Mouse (Mus musculus) myocyte (in vitro differentiated cells): ENCODE measurements at regions not wholly inside any gene's neighbourhood (a gene's known extent, or its start where the extent isn't known, plus 50 kb on each side); places are given as distances from the start of the nearest gene placed in this dataset.
"Not testable (repeated sequence)": the region's sequence is repeated elsewhere in the genome, so short reads cannot be mapped to it uniquely, and the experiment has no call there.

Experiments
- H3K27me3 ChIP-seq: one replicate; pipeline ENCODE4 v1.6.1; 2011; ENCODE audit not compliant: control insufficient read depth, insufficient read depth, insufficient read length
- H3K36me3 ChIP-seq: one replicate; pipeline ENCODE4 v1.6.1; 2011; ENCODE audit not compliant: control insufficient read depth, insufficient read depth
- H3K4me2 ChIP-seq: one replicate; pipeline ENCODE4 v1.6.1; 2011; ENCODE audit warnings: low read depth, control low read depth
- H3K4me3 ChIP-seq: one replicate; pipeline ENCODE4 v1.5.1; 2011; ENCODE audit warnings: mild to moderate bottlenecking, control low read depth, moderate library complexity
- H3K79me2 ChIP-seq: one replicate; pipeline ENCODE4 v1.6.1; 2011; ENCODE audit not compliant: control insufficient read depth, insufficient read depth
- H3ac ChIP-seq: one replicate; pipeline ENCODE4 v1.6.1; 2011; ENCODE audit not compliant: control insufficient read depth, insufficient read length
- CEBPB ChIP-seq: IDR thresholded peaks from 2 replicates; pipeline ENCODE4 v1.6.1; 2011; ENCODE audit warnings: mild to moderate bottlenecking, moderate library complexity; ENCODE audit not compliant: poor library complexity, insufficient read depth, severe bottlenecking
- E2F4 ChIP-seq: IDR thresholded peaks from one replicate; pipeline ENCODE4 v1.6.1; 2011; ENCODE audit warnings: mild to moderate bottlenecking, control low read depth, moderate library complexity; ENCODE audit not compliant: insufficient read depth
- MAX ChIP-seq: IDR thresholded peaks from one replicate; pipeline ENCODE4 v1.6.1; 2011; ENCODE audit warnings: low read depth, mild to moderate bottlenecking, control low read depth
- MYOD1 ChIP-seq, 3 experiments: IDR thresholded peaks; one replicate each; pipeline ENCODE4 v1.6.1; 2011; ENCODE audit warnings: control low read depth in 2 of 3, low read depth in 2 of 3, mild to moderate bottlenecking in 2 of 3, moderate library complexity in 1 of 3; ENCODE audit not compliant: insufficient read length in 2 of 3, control insufficient read depth in 1 of 3
- MYOG ChIP-seq, 3 experiments: IDR thresholded peaks; one replicate each; pipeline ENCODE4 v1.6.1; 2011; ENCODE audit warnings: control low read depth in 2 of 3, low read depth in 2 of 3, mild to moderate bottlenecking in 2 of 3; ENCODE audit not compliant: insufficient read length in 2 of 3, control insufficient read depth in 1 of 3, insufficient read depth in 1 of 3
- POLR2A ChIP-seq: IDR thresholded peaks from one replicate; pipeline ENCODE4 v1.6.1; 2011; ENCODE audit warnings: low read depth, mild to moderate bottlenecking, control low read depth, moderate library complexity; ENCODE audit not compliant: insufficient read length
- POLR2AphosphoS2 ChIP-seq: IDR thresholded peaks from one replicate; pipeline ENCODE4 v1.6.1; 2011; ENCODE audit warnings: low read depth, control low read depth; ENCODE audit not compliant: insufficient read length
- REST ChIP-seq: IDR thresholded peaks from one replicate; pipeline ENCODE4 v1.6.1; 2011; ENCODE audit warnings: mild to moderate bottlenecking, control low read depth, moderate library complexity; ENCODE audit not compliant: insufficient read depth, insufficient read length
- SRF ChIP-seq: IDR thresholded peaks from one replicate; pipeline ENCODE4 v1.6.1; 2011; ENCODE audit warnings: low read depth; ENCODE audit not compliant: control insufficient read depth, insufficient read length
- TCF12 ChIP-seq: IDR thresholded peaks from one replicate; pipeline ENCODE4 v1.6.1; 2011; ENCODE audit warnings: mild to moderate bottlenecking, control low read depth; ENCODE audit not compliant: poor library complexity, insufficient read depth, severe bottlenecking
- TCF3 ChIP-seq: IDR thresholded peaks from one replicate; pipeline ENCODE4 v1.6.1; 2011; ENCODE audit warnings: low read depth, control low read depth; ENCODE audit not compliant: insufficient read length
- USF1 ChIP-seq: IDR thresholded peaks from one replicate; pipeline ENCODE4 v1.6.1; 2011; ENCODE audit warnings: low read depth, mild to moderate bottlenecking, control low read depth, moderate library complexity

DNA sequence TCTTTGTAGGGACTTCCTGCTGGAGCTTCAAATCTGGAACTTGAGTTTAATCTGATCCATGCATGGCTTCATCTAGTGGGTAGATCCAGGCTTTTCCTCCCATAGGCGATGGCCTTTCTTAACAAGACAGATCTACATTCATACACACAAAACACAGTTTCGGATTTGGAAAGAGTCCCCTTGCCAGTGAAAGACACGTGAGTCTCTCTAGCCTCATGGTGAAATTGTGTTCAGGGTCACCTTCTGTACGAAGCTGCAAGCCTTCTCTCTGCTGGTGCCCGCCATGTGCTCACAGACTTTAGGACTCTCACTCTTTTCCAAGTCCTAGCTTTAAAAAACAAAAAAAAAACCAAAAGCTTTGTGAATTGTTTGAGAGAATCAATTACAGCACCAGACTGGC lies 51.4 kb upstream of the Dlx2 start:
- Histone ChIP-seq H3K36me3 (no peaks in the 10 kb centered on the region), H3K4me2 (no peak overlapping the region), H3ac (no peak overlapping the region), H3K4me3 (no peak overlapping the region), H3K27me3 (no peaks in the 10 kb centered on the region), H3K79me2 (no peaks in the 10 kb centered on the region)
- TF ChIP-seq MAX, result no peak
- no peak for TF ChIP-seq E2F4
- no peak for TF ChIP-seq POLR2AphosphoS2
- no peak for TF ChIP-seq POLR2A
- no peak for TF ChIP-seq MYOD1 (IDR thresholded peaks at IDR 0.05; ENCODE audit: control insufficient read depth in 1 of 3, insufficient read length in 2 of 3, low read depth in 2 of 3)
- no peak for TF ChIP-seq MYOG (IDR thresholded peaks at IDR 0.05; ENCODE audit: control insufficient read depth in 1 of 3, insufficient read depth in 1 of 3, insufficient read length in 2 of 3, low read depth in 2 of 3)

DNA sequence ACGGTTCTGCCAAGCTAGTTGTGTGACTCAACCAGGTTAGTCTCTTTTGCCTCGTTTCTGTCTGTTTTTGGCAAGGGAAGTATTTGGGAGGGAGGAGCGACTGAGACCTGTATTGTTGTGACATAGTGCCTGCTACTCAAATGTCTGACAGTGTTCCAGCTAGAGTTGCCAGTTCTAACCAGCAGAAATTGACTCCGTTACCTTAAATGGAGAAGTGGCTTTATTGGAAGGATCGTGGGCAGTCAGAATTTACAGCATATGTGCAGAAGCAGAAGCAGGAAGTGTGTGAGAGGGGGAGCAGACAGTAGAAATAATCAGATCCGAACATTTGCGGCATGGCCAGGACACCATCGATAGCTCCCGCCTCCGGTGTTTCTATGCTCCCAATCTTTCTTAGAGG lies 51.8 kb upstream of the Dlx2 start:
- no peak overlapping the region for H3K4me2 ChIP-seq

DNA sequence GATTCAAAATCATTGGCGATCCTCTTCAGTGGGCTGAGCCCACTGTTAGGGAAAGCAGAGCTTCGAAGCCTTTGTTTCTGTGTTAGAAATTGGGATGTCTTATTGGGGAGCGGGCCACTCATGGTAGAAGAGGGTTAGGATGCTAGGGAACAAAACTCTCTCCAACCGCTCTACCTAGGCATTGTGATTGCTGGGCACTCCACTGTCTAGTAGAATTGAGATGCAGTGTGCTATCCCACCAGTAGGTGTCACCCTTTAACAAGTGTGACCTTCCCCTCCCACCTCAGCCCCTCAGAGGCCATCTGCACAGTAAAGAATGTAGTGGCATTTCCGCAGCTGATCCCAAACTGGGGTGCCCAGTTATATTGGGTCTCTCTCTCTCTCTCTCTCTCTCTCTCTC lies 52.2 kb upstream of the Dlx2 start:
- H3ac ChIP-seq, result no peak overlapping the region

More for the DNA sequence above, 51.8 kb upstream of the Dlx2 start:
- TF ChIP-seq SRF (no peak), CEBPB (no peak), TCF3 (no peak), POLR2AphosphoS2 (no peak), REST (no peak), USF1 (no peak), E2F4 (no peak), MYOG (IDR thresholded peaks at IDR 0.05; ENCODE audit: control insufficient read depth in 1 of 3, insufficient read depth in 1 of 3, insufficient read length in 2 of 3, low read depth in 2 of 3) (no peak), POLR2A (no peak), TCF12 (no peak), MYOD1 (IDR thresholded peaks at IDR 0.05; ENCODE audit: control insufficient read depth in 1 of 3, insufficient read length in 2 of 3, low read depth in 2 of 3) (no peak), MAX (no peak)
- Histone ChIP-seq H3K27me3 (no peaks in the 10 kb centered on the region), H3ac (no peak overlapping the region), H3K36me3 (no peaks in the 10 kb centered on the region), H3K4me3 (no peak overlapping the region), H3K79me2 (no peaks in the 10 kb centered on the region)

DNA sequence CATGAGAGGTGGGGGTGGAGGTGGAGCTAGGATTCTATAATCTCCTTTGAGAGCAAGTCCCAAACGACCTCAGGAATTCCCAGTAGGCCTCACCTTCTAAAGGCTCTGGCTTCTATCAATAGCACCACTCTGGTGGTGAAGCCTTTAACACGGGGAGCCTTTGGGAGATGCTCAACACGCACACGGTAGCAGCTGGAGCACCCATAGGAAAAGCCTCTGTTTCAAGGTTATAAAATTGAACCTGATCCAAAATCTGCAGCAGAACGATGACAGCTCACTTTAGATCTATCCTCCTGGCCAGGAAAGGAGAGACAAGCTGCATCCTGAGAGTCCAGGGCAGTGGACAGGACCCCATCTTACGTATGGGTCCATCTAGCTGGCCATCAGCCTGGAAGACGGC lies 53.7 kb upstream of the Dlx2 start:
- H3K4me2 ChIP-seq, result no peak overlapping the region
- H3ac ChIP-seq, result no peak overlapping the region
- H3K4me3 ChIP-seq, result no peak overlapping the region
- TF ChIP-seq TCF12 (no peak), REST (no peak), MYOG (IDR thresholded peaks at IDR 0.05; ENCODE audit: control insufficient read depth in 1 of 3, insufficient read depth in 1 of 3, insufficient read length in 2 of 3, low read depth in 2 of 3) (no peak), E2F4 (no peak), SRF (no peak), MYOD1 (IDR thresholded peaks at IDR 0.05; ENCODE audit: control insufficient read depth in 1 of 3, insufficient read length in 2 of 3, low read depth in 2 of 3) (no peak), TCF3 (no peak), POLR2AphosphoS2 (no peak), CEBPB (no peak), POLR2A (no peak), MAX (no peak), USF1 (no peak)
- no peaks in the 10 kb centered on the region for H3K36me3 ChIP-seq
- H3K27me3 ChIP-seq, result no peaks in the 10 kb centered on the region
- no peaks in the 10 kb centered on the region for H3K79me2 ChIP-seq

More for the DNA sequence above, 52.2 kb upstream of the Dlx2 start:
- Histone ChIP-seq H3K27me3 (no peaks in the 10 kb centered on the region), H3K4me2 (no peak overlapping the region), H3K4me3 (no peak overlapping the region), H3K79me2 (no peaks in the 10 kb centered on the region), H3K36me3 (no peaks in the 10 kb centered on the region)
- TF ChIP-seq REST (no peak), SRF (no peak), TCF12 (no peak), MAX (no peak), TCF3 (no peak), POLR2AphosphoS2 (no peak), CEBPB (no peak), MYOG (IDR thresholded peaks at IDR 0.05; ENCODE audit: control insufficient read depth in 1 of 3, insufficient read depth in 1 of 3, insufficient read length in 2 of 3, low read depth in 2 of 3) (no peak), USF1 (no peak), MYOD1 (IDR thresholded peaks at IDR 0.05; ENCODE audit: control insufficient read depth in 1 of 3, insufficient read length in 2 of 3, low read depth in 2 of 3) (no peak), E2F4 (no peak), POLR2A (no peak)

DNA sequence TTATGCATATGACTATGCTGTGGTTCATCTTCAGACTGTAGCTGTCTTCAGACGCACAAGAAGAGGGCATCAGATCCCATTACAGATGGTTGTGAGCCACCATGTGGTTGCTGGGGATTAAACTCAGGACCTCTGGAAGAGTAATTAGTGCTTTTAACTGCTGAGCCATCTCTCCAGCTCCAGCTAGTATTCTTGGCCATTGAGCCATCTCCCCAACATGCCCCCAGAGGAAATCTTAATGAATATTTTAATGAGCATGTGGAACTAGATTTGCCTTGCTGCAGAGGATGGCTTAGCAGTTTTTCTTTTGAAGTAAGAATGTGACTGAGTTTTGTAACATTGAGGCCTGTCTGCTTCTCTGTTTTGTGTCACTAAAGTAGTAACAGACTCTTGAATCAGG lies 54.4 kb upstream of the Dlx2 start:
- TF ChIP-seq MAX, result no peak
- TF ChIP-seq POLR2AphosphoS2, result no peak
- no peak for TF ChIP-seq SRF
- no peak for TF ChIP-seq USF1
- TF ChIP-seq MYOD1 (IDR thresholded peaks at IDR 0.05; ENCODE audit: control insufficient read depth in 1 of 3, insufficient read length in 2 of 3, low read depth in 2 of 3), result no peak
- TF ChIP-seq TCF12, result no peak
- TF ChIP-seq REST, result no peak
- no peak for TF ChIP-seq POLR2A
- no peak for TF ChIP-seq MYOG (IDR thresholded peaks at IDR 0.05; ENCODE audit: control insufficient read depth in 1 of 3, insufficient read depth in 1 of 3, insufficient read length in 2 of 3, low read depth in 2 of 3)
- no peak for TF ChIP-seq CEBPB
- no peak for TF ChIP-seq TCF3
- Histone ChIP-seq H3K79me2 (no peaks in the 10 kb centered on the region), H3K4me3 (no peak overlapping the region), H3K27me3 (no peaks in the 10 kb centered on the region), H3K4me2 (no peak overlapping the region), H3ac (no peak overlapping the region), H3K36me3 (no peaks in the 10 kb centered on the region)

DNA sequence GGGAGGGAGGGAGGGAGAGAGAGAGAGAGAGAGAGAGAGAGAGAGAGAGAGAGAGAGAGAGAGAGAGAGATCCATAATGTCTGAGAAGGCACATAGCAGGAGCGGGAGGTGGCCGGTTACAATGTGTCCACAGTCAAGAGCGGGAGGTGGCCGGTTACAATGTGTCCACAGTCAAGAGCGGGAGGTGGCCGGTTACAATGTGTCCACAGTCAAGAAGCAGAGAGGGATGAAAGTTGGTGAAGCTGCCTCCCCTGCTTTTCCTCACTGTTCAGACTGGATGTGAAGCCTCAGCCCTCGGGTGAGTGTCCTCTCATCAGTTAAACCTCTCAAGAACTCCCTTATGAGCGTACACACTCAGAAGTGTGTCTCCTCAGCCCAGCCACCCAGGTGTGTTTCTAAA lies 57.2 kb upstream of the Dlx2 start:
- H3K4me3 ChIP-seq, H3K36me3 ChIP-seq, H3K27me3 ChIP-seq, H3K4me2 ChIP-seq, H3K79me2 ChIP-seq, H3ac ChIP-seq: not testable (repeated sequence)
